Mouse (Mus musculus) skeletal muscle tissue, postnatal 0 days (tissue): ENCODE results near the gene 4932438H23Rik. TPM values are rescaled to one million over a fixed set of nuclear protein-coding genes. Genes with fewer than 3 reads are reported as not detected.

Experiments
- polyA plus RNA-seq: library from polyadenylated mRNA; unstranded; fragments of >200 nt; fragmentation: Nextera tagmentation; extraction: Ambion mirVana; gene quantifications from 2 replicates; pipeline ENCODE4 v1.2.1, GENCODE M21; 2015

4932438H23Rik gene
- 1.3 and 1.6 TPM in 2 replicates for polyA plus RNA-seq

DNA sequence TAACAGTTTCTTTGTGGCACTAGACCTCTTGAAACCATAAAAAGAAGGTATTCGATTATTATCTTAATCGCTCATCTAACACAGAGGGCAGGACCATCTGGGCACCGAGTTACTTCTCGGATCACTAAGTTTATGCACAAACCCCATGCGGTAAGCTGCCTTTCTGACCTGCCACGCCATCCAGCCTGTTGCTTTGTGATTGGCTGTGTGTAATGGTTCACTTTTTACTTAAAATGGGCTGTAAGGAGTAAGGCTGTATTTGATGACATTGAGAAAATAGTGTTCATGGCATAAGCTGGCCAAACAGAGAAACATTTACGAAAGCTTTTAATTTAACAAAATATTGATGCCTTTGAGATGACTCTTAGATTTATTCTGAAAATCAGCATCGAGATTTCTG is at the start of gene 4932438H23Rik:
4932438H23Rik (minus strand) TSS at position 101 of the 400 bp plus-strand sequence.

DNA sequence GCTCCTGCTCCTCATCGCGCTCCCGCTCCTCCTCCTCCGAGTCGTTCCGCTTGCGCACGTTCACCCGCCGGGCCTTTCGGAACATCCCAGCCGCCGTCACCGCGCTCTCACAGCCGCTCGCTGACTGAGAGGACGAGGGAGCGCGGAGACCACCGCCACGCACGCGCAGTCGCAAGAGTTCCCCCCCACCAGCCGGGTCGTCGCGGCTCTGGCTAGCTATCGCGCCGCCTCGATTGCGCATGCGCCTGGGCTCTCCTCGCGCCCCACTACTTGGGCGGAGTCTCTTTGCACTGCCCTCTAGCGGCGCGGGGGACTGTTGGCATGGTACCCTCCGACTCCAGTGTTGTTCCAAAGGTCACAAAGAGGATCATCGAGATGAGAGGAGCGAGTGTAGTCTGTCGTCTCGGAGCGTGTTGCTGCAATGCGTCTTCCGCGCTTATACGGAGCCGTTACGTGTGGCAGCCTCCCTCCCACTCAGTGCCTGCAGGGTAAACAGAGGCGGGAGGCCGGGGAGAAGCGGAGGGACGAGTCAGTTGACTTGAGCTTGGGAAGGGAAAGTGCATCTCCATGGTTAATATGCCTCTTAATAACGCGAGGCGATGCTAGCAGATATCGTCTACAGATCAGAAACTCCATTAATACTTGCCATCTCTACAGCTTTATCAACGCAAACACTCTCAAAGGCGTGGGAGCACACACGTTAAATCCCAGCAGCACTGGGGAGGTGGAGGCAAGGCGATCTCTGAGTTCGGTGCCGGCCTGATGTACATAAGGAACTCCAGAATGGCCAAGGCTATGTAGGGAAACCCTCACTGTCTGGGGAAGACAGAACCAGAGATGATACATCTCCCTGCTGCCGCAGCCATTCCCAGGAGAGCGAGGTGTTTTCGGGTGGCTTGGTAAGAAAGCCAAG is 50.4 kb downstream of the 4932438H23Rik start, which contains the start of gene Paxbp1:
Paxbp1 (minus strand) TSS at position 274 of the 913 bp plus-strand sequence.

GRCm38 (mm10) chr16:91011021-91011683 is 83.8 kb downstream of the 4932438H23Rik start, which contains the start of gene Synj1:
Gene Synj1, minus strand, starts transcription at chr16:91011308.

Other genes starting within 250 kb of the 4932438H23Rik start
- gene Cfap298, start 160.0 kb downstream of the 4932438H23Rik start, polyA plus RNA-seq: 23.9 and 27.1 TPM in 2 replicates
- gene Synj1, start 83.8 kb downstream of the 4932438H23Rik start, polyA plus RNA-seq: 4.3 and 4.9 TPM in 2 replicates
- gene Paxbp1, start 50.6 kb downstream of the 4932438H23Rik start, polyA plus RNA-seq: 16.3 and 17.2 TPM in 2 replicates
- not detected in 2 replicates for gene Olig2, start 130.3 kb upstream of the 4932438H23Rik start, polyA plus RNA-seq
- not detected in 2 replicates for gene Olig1, start 174.7 kb upstream of the 4932438H23Rik start, polyA plus RNA-seq